Mouse (Mus musculus): Measurements from ENCODE around the gene Col15a1.

DNA sequence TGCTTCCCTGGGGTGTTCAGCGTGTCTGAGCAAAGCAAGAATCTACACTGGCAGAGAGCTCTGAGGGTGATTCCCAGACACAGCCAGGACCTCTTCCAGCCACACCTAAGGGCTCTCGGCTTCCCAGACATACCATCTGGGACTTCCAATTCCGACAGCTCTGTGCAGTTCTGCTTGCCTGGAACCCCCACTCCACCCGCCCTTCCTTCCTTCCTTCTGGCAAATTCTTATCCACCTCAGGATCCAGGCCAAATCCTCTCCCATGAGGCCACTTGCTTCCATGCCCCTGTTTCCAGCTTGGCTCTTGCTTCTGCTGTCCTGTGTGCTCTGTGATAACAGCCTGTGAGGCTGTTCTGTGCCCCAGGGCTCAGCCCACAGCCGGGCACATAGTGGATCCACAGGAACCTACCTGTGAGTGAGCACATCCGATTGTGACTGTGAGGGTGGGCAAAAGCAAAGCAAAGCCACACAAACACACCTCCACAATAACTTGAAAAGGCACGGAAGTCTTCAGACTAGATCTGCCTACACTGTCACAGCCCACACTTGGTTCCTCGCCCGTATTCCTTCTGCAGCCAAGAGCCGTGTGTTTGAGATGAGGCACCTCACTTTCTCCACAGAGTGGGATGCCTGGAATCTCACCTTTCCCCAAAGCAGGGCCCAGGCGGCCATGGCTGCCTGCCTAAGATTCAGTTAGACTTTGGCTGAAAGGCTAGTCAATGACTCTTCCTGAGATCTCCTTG lies 43.9 kb downstream of the Col15a1 start:
- TF ChIP-seq MYOD1 (IDR thresholded peaks at IDR 0.05; ENCODE audit: control insufficient read depth in 1 of 3, insufficient read length in 2 of 3, low read depth in 2 of 3) (no peak), POLR2A (IDR thresholded peaks at IDR 0.05; ENCODE audit: insufficient read length, low read depth) (no peak), TCF3 (IDR thresholded peaks at IDR 0.05; ENCODE audit: insufficient read length, low read depth) (no peak)

Measured in myocyte (in vitro differentiated cells).